Mouse (Mus musculus) central nervous system, embryonic 14 days (tissue): Measurements from ENCODE around the gene Rbm48. TPM values are rescaled to one million over a fixed set of nuclear protein-coding genes. Genes with fewer than 3 reads are reported as not detected.

ENCODE experiments used
- polyA plus RNA-seq: library from polyadenylated mRNA; depleted of rRNA; stranded (reverse); fragments of >200 nt; gene quantifications from 2 replicates; pipeline ENCODE4 v1.2.3, GENCODE M21; 2012; rRNA removed

Gene Rbm48
- polyA plus RNA-seq: 10.8 and 11.8 TPM in 2 replicates

DNA sequence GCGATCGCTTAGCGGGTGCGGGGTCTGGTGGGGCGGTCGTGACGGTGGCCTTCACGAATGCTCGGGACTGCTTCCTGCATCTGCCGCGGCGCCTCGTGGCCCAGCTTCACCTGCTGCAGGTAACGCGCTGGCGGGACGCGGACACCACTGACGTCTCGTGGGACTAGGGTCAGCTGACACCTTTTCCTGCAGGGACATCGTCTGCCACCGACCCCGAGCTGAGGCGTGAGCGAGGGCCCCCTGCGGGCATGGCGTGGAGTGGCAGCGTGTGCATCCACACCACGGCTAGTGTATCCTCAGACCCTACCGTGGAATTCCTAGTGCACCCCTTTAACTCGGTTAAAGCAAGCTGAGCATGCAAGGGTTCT lies at the start of gene Rbm48:
Gene Rbm48, minus strand, starts transcription at position 187 of the 368 bp plus-strand sequence.

DNA sequence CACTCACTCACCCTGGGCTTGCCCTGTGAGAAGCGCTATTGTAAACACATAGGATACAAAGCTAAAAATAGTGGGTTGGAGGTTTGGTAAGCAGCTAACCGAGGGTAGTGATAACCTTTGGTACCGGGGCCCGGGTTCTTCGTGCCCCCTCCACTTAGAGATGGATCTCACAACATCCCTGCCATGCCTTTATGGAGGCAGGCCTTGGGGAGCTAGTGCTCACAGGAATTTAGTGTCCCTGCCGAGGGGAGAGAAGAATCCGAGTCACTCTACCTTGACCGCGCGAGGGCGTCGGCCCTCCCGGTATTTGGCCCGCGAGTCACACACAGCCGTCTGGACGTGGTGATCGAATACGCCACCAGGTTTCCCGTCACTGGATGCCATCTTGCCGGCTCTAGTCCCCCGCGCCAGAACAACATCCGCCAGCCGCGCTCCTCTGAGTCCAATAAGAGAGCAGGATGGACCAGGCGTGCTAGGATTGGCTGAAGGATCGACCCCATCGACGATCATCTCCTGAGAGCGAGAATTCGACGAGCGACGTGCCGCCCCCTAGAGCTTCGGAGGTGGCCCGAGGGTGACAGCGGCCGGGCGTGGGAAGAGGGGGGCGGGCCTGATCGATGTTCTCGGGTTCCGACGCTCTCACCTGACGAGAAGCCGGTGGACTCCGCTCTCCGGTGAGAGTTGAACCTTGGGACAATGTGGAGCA lies 539 bp downstream of the Rbm48 start, which contains the start of gene Pex1:
Gene Pex1, plus strand, starts transcription at position 374 of the 706 bp plus-strand sequence.

DNA sequence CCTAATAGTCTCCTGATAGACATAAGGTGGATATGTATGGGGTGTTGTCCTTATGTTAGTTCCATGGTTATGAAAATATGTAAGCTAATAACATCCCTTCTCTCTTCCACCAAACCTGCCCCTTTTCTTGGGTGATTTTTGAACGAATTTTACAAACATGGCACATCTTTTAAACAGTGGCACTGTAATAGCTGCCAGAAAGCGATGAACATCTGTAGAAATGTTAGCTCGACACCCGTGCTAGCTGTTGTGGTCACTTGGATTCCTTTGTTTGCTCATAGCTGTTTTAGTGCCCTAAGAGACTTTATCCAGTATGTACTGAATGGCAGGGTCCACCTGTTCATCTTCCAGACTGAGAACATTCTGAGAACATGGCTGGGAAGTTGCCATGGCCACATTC lies 25.1 kb downstream of the Rbm48 start, which contains the start of gene 1700109H08Rik:
Gene 1700109H08Rik, plus strand, starts transcription at position 301 of the 400 bp plus-strand sequence.

DNA sequence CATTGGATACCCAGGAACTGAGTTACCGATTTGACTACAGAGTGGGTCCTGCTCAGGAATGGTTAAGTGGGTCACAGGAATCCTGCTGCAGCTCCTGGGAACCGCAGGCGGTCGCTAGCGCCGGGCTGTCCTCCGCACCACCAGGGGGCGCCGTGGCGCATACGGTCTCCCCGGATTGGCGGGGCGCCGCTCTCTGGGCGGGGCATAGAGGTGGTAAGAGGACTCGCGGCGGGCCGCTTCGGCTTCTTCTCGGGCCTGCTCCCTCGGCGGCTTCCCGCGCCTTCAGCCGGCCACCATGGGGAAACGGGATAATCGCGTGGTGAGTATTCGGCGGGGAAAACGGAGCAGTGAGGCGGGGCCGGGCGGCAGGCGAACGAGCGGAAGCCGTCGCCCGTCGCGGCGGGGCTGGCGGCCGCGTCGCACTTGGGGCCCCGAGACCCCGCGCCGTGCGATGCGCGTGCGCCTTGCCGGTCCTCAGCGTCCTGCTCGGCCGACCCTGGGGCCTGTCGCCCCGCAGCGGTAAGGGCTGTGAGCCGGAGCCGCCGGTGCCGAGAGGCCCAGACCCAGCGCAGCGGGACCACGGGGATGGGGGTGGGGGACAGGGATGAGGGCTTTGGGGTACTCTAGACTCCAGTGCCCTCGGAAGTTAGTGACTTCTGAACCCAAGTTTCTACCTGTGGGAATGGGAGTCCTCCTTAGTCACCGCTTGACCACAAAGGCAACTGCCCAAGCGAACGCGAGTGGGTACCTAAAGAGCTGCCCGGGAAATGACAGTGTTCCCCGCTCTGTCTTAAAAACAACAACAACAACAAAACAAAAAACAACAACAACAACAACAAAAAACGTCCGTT lies 52.5 kb downstream of the Rbm48 start, which contains the start of gene Fam133b:
Gene Fam133b, plus strand, starts transcription at position 205 of the 851 bp plus-strand sequence.

Other genes starting within 250 kb of the Rbm48 start
- 30.5 and 32.9 TPM in 2 replicates for gene Fam133b, start 52.8 kb downstream of the Rbm48 start, polyA plus RNA-seq
- 5.6 and 6.0 TPM in 2 replicates for gene 1700109H08Rik, start 25.0 kb downstream of the Rbm48 start, polyA plus RNA-seq
- 25.2 and 27.0 TPM in 2 replicates for gene Pex1, start 519 bp downstream of the Rbm48 start, polyA plus RNA-seq
- not detected in 2 replicates for gene Tmbim7, start 54.6 kb upstream of the Rbm48 start, polyA plus RNA-seq
- gene Gatad1, start 60.6 kb upstream of the Rbm48 start, polyA plus RNA-seq: 66.9 and 78.6 TPM in 2 replicates
- gene Ankib1, start 206.3 kb upstream of the Rbm48 start, polyA plus RNA-seq: 19.5 and 20.5 TPM in 2 replicates
- 47.3 and 56.5 TPM in 2 replicates for gene Krit1, start 206.6 kb upstream of the Rbm48 start, polyA plus RNA-seq
- 0.09 and 0.11 TPM in 2 replicates for gene Lrrd1, start 248.6 kb upstream of the Rbm48 start, polyA plus RNA-seq